Mouse (Mus musculus): ENCODE measurements at regions not wholly inside any gene's neighbourhood (a gene's known extent, or its start where the extent isn't known, plus 50 kb on each side); places are given as distances from the start of the nearest gene placed in this dataset.

DNA sequence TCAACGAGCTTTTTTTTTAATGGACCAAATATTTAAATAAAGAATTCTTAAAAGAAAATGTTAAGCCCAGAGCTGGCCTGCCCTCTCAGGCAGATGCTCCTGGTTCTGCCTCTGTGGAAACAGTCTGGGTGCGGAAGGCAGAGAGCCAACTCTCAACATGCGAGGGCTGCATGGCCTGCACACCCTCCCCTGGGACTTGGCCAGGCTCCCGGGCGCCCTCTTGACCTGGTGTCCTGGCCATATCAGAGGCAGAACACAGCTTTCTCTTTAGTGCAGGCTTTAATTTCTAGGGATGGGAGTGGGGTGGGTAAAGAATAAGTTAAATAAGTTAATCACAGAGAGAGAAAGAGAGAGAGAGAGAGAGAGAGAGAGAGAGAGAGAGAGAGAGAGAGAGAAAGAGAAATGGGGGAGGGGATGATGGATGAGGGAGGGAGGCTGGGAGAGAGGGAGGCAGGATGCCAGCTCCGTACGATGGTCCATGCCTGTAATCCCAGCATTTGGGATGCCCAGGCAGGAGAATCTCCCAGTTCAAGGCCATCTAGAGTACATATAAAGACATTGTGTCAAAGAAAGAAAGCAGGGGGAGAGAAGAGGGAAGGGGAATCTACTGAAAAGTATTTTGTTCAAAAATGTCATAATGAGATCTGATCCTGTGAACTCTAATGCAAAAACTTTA lies 123.2 kb upstream of the Plekha5 start:
- no peak for DNase-seq (ENCODE audit: low spot score)

DNA sequence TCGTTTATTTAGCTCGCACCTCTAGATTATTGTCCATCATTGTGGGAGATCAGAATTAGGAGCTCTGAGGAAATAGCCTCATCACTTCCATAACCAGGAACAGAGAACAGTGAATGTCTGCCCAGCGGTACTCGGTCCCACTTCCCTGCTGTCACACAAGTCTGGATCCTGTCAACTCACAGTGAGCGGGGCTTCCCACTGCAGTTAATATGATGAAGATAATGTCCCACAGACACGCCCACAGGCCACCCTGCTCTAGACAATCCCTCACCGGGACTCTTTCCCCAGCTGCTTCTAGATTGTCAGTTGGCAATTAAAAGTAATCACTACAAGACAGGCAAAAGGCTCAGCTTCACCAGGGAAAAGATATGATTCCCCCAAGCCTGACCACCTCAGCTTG lies 124.2 kb upstream of the Plekha5 start:
- DNase-seq (ENCODE audit: low spot score) = no peak

DNA sequence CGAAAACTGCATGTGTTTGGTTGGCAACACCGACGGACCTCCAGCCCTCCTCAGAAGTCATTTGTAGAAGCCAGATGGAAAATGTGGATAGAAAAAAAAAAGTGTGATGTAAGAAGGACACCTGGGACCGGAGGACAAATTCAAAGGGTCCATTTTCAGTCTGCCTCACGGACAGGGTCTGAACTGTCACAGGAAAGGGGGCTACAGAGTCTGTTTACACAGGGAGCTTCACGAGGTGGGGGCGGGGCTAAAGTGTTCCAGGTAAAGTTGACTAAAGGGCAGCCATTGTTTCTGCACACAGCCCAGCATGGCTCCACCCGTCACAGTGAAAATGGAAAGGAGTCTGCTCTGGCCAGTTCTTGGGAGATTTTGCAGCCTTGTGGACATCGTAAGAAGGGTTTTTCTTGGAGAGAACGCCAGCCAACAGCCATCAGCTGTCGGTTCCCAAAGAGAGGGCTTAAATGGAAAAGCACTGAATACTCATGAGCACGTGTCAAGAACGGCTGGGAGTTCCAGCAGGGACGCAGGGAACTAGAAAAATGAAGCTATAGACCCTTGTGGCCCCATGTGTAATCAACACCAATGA lies 125.8 kb upstream of the Plekha5 start:
- DNase-seq (ENCODE audit: low spot score) = no peak

GRCm38 (mm10) chr6:140297561-140297960 lies 126.3 kb upstream of the Plekha5 start:
- DNase-seq (ENCODE audit: low spot score) = no peak

- no peak for DNase-seq (ENCODE audit: low spot score)
Measured at GRCm38 (mm10) chr6:140290109-140290508, 133.7 kb upstream of the Plekha5 start.

DNA sequence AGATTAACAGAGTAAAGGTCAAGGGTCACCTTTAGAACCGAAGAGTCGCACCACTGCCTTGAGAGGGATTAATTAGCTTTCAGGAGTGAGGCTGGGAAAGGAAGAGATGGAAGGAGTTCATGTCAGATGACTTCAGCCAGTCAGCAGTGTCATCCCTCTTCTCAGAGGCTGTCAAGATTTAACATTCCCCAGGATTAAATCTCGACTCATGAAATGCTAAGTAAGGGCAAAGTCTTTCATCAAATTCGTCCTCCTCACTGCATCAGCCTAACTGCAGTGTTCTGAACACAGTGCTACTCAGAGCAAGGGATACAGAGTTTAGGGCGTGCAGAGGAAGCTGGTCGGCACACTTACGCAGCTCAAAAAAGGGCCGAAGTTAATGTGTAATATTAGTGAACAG lies 135.1 kb upstream of the Plekha5 start:
- DNase-seq (ENCODE audit: low spot score) = no peak

- DNase-seq (ENCODE audit: low spot score) = no peak
Measured at GRCm38 (mm10) chr6:140282285-140282577, 141.6 kb upstream of the Plekha5 start.

DNA sequence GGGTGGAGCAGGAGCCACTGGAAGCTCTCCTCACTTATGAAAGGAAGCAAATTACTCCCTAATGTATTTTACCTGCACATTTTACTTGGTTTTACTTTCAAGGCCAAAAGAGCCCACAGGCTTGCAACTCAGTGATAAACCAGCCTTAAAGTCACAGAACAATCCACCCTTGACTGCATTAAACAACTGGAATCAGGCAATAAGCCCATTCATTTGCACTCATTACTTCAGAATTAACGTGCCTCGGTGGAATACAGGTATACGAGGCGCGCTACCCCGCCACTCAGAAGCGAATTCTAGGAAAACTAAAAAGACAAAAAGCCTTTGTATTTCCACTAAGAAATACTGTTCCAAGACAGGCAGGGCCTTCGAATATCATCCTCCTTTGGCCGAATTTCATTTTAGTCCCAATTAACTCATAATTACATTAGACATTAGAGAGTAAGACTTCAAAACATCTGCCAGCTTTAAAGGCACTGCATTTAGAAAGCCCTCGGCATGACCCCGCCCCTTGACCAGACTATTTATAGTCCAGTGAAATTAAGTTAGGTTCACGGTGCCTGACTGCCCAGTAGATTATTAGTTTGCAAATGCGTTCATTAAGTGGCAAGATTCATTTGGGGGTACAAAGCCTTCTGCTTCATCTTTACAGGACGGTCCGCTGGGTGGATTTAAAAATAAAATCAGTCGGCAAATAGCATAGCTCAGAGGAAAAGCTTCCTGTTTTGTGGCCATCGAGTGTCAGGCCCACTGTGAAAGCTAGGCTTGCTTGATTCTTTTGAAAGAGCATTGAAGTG lies 142.2 kb upstream of the Plekha5 start:
- DNase-seq (ENCODE audit: low spot score) = no peak

- no peak for DNase-seq (ENCODE audit: low spot score)
Measured at GRCm38 (mm10) chr6:140280817-140281475, 142.9 kb upstream of the Plekha5 start.

DNA sequence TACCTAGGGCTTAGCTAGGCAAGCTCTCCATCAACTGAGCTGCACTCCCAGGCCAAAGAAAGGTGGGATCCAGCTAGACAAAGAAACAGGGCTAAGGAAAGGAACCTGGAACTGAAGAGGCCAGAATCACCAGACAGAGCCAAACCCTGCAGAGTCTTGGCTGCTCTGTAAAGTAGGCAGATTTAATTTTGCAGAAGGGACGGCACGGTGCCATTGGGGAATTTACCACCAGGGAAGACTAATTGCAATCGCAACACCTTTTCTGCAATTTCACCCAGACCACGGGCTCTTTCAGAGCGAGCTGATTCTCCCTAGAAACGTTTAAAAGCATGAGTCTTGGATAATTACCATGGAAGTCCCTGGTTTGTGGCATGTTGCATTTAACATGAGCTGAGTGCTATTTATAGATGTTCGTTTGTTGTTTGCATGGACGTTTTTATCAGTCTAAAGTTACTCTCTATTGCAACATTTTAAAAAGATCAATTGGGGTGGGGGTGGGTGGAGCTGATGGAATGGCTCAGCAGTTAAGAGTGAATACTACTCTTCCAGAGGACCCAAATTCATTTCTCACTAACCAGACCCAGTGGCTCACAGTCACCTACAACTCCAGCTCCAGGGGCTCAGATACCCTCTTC lies 144.0 kb upstream of the Plekha5 start:
- DNase-seq (ENCODE audit: low spot score) = no peak

DNA sequence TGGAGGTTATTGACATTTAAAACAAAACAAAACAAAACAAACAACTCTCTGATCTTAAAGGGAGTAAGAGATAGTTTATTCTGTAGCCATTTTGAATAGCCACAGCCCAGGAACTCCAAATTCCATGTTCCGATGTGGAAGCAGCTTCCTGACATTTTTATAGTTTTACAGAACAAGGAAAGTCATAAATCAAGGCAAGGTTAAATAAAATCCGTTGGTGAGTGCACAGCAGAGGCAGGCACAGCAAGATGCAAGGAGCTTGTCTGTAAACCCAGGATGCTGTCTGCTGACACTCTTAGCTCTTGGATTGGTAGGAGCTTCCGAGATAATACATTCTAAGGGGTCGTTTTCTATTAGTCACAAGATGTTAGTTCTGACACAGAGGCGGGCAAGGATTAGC lies 145.1 kb upstream of the Plekha5 start:
- DNase-seq (ENCODE audit: low spot score) = no peak

DNA sequence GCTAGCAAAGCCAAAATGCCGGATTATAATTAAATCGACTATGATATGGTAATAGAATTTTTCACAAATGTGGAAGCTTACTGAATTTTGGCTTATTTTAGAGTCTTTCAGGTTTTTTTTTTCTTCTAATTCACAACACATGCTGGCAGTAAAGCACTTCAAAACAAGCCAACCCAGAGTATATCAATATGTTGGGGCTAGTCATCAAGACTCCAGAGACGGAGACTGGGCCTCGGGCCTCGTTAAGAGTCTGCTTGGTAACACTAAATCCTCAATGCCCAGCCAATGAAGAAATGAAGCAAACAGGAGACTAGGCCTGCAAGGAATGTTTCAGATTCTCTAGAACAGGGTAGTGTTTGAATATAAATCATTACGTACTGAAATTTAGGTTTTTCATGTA lies 153.3 kb upstream of the Plekha5 start:
- no peak for DNase-seq (ENCODE audit: low spot score)

- no peak for DNase-seq (ENCODE audit: low spot score)
Measured at GRCm38 (mm10) chr6:140268315-140269070, 155.4 kb upstream of the Plekha5 start.

- DNase-seq (ENCODE audit: low spot score) = no peak
Measured at GRCm38 (mm10) chr6:140263920-140264319, 159.9 kb upstream of the Plekha5 start.

GRCm38 (mm10) chr6:140261813-140262212 lies 162.0 kb upstream of the Plekha5 start:
- DNase-seq (ENCODE audit: low spot score) = no peak

GRCm38 (mm10) chr6:140258761-140259160 lies 165.1 kb upstream of the Plekha5 start:
- DNase-seq (ENCODE audit: low spot score) = no peak

- DNase-seq (ENCODE audit: low spot score) = no peak
Measured at GRCm38 (mm10) chr6:140258101-140258500, 165.8 kb upstream of the Plekha5 start.

- DNase-seq (ENCODE audit: low spot score) = no peak
Measured at GRCm38 (mm10) chr6:140251527-140251926, 172.3 kb upstream of the Plekha5 start.

- DNase-seq (ENCODE audit: low spot score) = no peak
Measured at GRCm38 (mm10) chr6:140243411-140244151, 180.3 kb upstream of the Plekha5 start.

- no peak for DNase-seq (ENCODE audit: low spot score)
Measured at GRCm38 (mm10) chr6:140239356-140239755, 184.5 kb upstream of the Plekha5 start.

- no peak for DNase-seq (ENCODE audit: low spot score)
Measured at GRCm38 (mm10) chr6:140231537-140231936, 190.3 kb upstream of the Plcz1 start.
